Mouse (Mus musculus) kidney, postnatal 0 days (tissue): ENCODE data around the gene Ppp3ca. TPM values are rescaled to one million over a fixed set of nuclear protein-coding genes. Genes with fewer than 3 reads are reported as not detected.

Experiments
- ATAC-seq: fragments of 200-750 bp; cut with Nextera tagmentation; replicated peaks from 2 replicates; pipeline ENCODE4 v1.8.0; 2017; ENCODE audit warnings: low read depth, moderate number of reproducible peaks, moderate TSS enrichment, moderate library complexity; ENCODE audit not compliant: low FRiP score
- DNase-seq: peaks from one replicate; pipeline ENCODE4 v3.0.0-alpha.2; 2016; ENCODE audit warnings: low spot score
- H3K27ac ChIP-seq: fragments of 300-500 bp; sonication (generic); 2 replicates; pipeline ENCODE4 v1.5.1; 2014; ENCODE audit warnings: mild to moderate bottlenecking
- H3K27me3 ChIP-seq: fragments of 300-500 bp; sonication (generic); 2 replicates; pipeline ENCODE4 v1.6.1; 2014; ENCODE audit warnings: low read length, mixed read lengths; ENCODE audit not compliant: insufficient read depth
- H3K36me3 ChIP-seq: fragments of 300-500 bp; sonication (generic); 2 replicates; pipeline ENCODE4 v1.6.1; 2014; ENCODE audit warnings: low read length, mixed read lengths; ENCODE audit not compliant: insufficient read depth
- H3K4me1 ChIP-seq: fragments of 300-500 bp; sonication (generic); replicated peaks from 2 replicates; pipeline ENCODE4 v1.6.1; 2014; ENCODE audit warnings: antibody characterized with exemption, low read length, mixed read lengths; ENCODE audit not compliant: insufficient read depth
- H3K4me2 ChIP-seq: fragments of 300-500 bp; sonication (generic); 2 replicates; pipeline ENCODE4 v1.6.1; 2014; ENCODE audit warnings: mild to moderate bottlenecking, low read length, moderate library complexity, mixed read lengths
- H3K4me3 ChIP-seq: fragments of 300-500 bp; sonication (generic); replicated peaks from 2 replicates; pipeline ENCODE4 v1.5.1; 2014; ENCODE audit warnings: low read depth, low read length
- H3K9ac ChIP-seq: fragments of 300-500 bp; sonication (generic); 2 replicates; pipeline ENCODE4 v1.6.1; 2014; ENCODE audit warnings: low read depth, low read length
- H3K9me3 ChIP-seq: fragments of 300-500 bp; sonication (generic); replicated peaks from 2 replicates; pipeline ENCODE4 v1.6.1; 2016; ENCODE audit warnings: low read length, inconsistent platforms, mixed read lengths
- CTCF ChIP-seq: IDR thresholded peaks from 2 replicates; pipeline ENCODE4 v1.5.1; 2016; ENCODE audit warnings: antibody characterized with exemption, low read depth, mild to moderate bottlenecking, moderate library complexity
- WGBS: fragments of 180-500 bp; shearing (Covaris S2); extraction: QIAGEN DNeasy Blood & Tissue Kit; methylation state at CpG from one replicate; pipeline ENCODE4 v1.1.7; 2014; 5-methylcytosine and 5-hydroxymethylcytosine counted together
- polyA plus RNA-seq: library from polyadenylated mRNA; unstranded; fragments of >200 nt; fragmentation: Nextera tagmentation; extraction: Ambion mirVana; gene quantifications from 2 replicates; pipeline ENCODE4 v1.2.1, GENCODE M21; 2015

Gene Ppp3ca
- polyA plus RNA-seq, 1 experiment from 2014 or later: 66.1 TPM

DNA sequence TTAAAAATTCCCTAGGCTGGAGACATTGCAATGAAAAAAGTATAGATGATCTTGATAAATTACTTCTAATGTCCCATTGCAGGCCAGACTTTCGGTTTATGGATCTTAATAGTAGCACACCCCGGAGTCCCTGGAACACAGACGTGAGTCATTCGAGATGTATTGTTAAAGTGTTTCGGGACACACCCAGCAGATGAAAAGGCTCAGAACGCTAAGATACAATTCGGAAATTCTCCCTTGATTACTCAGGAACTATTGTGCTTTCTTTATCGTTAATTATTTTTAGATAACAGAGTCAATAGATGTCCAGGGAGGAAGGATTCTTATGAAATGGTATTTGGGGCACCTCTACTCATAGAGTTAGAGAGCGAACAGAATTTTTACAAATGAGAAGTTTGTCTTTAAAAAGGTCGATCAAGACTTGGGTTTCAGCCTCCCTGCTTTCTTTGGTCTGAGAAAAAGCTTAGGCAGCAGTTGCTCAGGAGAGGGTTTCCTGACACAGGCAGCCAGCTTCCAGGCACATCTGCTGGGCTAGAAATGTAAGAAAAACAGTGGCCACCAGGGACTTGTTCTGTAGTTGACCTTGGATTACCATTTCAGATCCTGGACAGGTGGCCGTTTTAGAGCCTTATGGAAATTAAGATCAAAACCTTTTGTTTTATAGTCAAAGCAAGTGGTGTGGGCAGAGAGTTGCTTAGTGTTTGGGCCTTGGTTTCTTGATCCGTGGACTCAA is 34.8 kb downstream of the Ppp3ca start:
- no peaks in the 10 kb centered on the region for H3K27me3 ChIP-seq
- no peak overlapping the region for H3K4me2 ChIP-seq
- H3K36me3 ChIP-seq: no peaks in the 10 kb centered on the region
- H3K9me3 ChIP-seq: no peaks in the 10 kb centered on the region
- H3K4me1 ChIP-seq: 0 out of 2 replicates have a peak, but pooled peaks cover 13% of the 10 kb centered on the region
- no peak overlapping the region for H3K27ac ChIP-seq
- ATAC-seq (no peak), DNase-seq (no peak)
- H3K4me3 ChIP-seq: no peak overlapping the region
- 44% methylated on average over 12 of the region's 12 CpGs for WGBS
- no peak overlapping the region for H3K9ac ChIP-seq
- no peak for TF ChIP-seq CTCF

DNA sequence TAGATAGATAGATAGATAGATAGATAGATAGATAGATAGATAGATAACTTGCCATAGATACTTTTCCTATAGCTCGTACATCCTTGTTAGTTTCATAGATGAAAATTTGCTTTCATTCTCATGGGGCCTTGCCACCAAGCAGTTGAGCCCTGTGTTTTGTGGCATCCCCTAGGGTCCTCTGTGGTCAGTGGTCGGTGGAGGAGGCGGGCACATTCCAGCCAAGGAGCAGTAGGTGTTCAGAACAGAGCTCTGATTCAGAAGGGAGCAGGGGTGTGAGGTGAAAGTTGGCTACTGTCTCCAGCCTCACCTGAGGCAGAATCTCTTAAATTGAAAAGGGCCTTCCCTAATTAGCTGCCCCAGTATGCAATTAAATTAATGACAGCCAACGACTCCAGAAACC is 36.1 kb downstream of the Ppp3ca start:
- no peak for ATAC-seq
- Histone ChIP-seq H3K27ac (no peak overlapping the region), H3K9ac (no peak overlapping the region)

DNA sequence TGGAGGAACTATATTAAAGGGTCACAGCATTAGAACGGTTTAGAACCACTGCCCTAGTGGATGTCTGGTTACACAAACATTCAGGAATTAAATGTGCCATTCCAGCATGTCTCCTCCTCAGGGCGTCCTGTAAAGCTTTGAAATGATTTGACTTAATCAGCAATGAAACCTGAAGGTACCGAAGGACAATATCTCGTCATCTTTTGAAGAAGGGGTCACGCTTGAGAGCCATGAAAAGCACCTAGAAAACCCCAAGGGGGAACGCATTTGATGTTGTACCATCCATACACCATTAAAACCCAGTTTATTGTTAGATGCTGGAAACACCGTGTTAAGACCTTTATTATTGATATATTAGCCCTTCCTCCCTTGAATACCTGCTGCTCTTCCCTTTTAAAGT is 36.8 kb downstream of the Ppp3ca start:
- no peak for TF ChIP-seq CTCF
- no peak overlapping the region for H3K4me2 ChIP-seq
- 75% methylated on average over 7 of the region's 7 CpGs for WGBS
- no peak overlapping the region for H3K27ac ChIP-seq
- no peaks in the 10 kb centered on the region for H3K27me3 ChIP-seq
- H3K36me3 ChIP-seq: no peaks in the 10 kb centered on the region
- no peaks in the 10 kb centered on the region for H3K9me3 ChIP-seq
- ATAC-seq: no peak
- no peak overlapping the region for H3K4me3 ChIP-seq
- H3K4me1 ChIP-seq: 0 out of 2 replicates have a peak, but pooled peaks cover 17% of the 10 kb centered on the region
- DNase-seq: no peak
- no peak overlapping the region for H3K9ac ChIP-seq

More for the DNA sequence above, 36.1 kb downstream of the Ppp3ca start:
- WGBS: 73% methylated on average over 4 of the region's 4 CpGs
- DNase-seq: no peak
- no peak overlapping the region for H3K4me2 ChIP-seq
- no peaks in the 10 kb centered on the region for H3K36me3 ChIP-seq
- no peak overlapping the region for H3K4me3 ChIP-seq
- H3K27me3 ChIP-seq: no peaks in the 10 kb centered on the region
- H3K9me3 ChIP-seq: no peaks in the 10 kb centered on the region
- 0 out of 2 replicates have a peak, but pooled peaks cover 17% of the 10 kb centered on the region for H3K4me1 ChIP-seq
- TF ChIP-seq CTCF: no peak

DNA sequence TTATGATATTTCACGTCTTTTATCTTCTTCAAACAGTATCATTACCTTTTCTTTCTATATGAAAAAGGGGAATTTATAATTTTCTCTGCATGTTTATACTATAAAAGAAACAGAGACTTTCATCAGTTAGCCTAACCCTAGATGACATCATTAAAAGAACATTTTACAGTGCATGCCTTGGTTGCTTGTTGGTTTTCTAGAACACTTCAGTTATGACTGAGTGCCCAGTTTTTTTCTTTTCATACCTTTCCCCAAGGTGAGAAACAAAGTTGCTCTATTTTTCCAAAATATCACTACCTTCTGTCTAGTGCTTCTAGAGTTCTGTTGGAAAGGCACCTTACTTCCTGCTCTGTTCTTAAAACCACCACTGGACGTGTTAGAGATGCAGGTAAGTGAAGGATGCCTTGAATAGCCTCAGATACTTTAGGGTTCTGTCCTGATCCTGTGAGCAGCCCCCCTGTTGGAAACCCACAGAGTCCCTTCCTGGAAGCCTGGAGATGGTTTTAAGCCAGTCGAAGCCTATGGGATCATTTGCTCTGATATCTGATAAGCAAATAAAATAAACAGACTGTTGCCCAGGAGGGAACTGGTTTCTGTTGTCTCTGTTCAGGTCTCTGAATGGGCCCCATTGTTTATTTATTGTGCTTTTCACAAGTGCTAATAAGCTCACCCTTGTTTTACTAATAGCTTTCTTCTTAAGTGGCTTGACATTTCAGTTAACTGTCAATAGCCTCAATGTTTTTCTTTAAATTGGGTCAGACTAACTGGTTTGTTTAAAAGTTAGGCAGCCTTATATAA is 37.5 kb downstream of the Ppp3ca start:
- no peak overlapping the region for H3K4me3 ChIP-seq

DNA sequence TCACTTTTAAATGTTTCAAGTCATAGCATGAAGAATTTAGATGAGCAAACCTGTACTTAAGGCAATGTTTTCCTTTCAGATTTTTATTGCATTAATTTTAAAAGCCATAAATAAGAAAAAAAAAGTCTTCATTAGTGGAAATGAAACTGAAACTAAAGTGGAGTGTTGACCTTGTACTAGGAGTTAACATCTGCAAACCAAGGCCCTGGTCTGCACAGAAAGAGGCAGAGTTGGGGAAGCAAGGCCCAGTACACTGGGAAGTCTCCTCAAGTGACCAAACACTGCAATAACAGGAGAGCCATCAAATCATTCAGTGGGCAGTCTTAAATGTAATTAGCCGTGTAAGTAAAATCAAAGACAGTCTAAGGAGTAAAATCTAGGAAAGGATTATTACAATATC is 38.3 kb downstream of the Ppp3ca start:
- Histone ChIP-seq H3K9me3 (no peaks in the 10 kb centered on the region), H3K36me3 (no peaks in the 10 kb centered on the region), H3K4me1 (0 out of 2 replicates have a peak, but pooled peaks cover 17% of the 10 kb centered on the region), H3K4me2 (no peak overlapping the region), H3K4me3 (no peak overlapping the region), H3K9ac (no peak overlapping the region), H3K27me3 (no peaks in the 10 kb centered on the region), H3K27ac (no peak overlapping the region)
- 24% methylated on average over 1 of the region's 1 CpGs for WGBS
- no peak for TF ChIP-seq CTCF
- ATAC-seq (no peak), DNase-seq (peak; percentile 42)

More for the DNA sequence above, 37.5 kb downstream of the Ppp3ca start:
- no peaks in the 10 kb centered on the region for H3K9me3 ChIP-seq
- no peak overlapping the region for H3K27ac ChIP-seq
- H3K9ac ChIP-seq: no peak overlapping the region
- H3K36me3 ChIP-seq: no peaks in the 10 kb centered on the region
- no peak overlapping the region for H3K4me2 ChIP-seq
- DNase-seq: no peak
- no peak for ATAC-seq
- 55% methylated on average over 3 of the region's 3 CpGs for WGBS
- H3K27me3 ChIP-seq: no peaks in the 10 kb centered on the region
- TF ChIP-seq CTCF: no peak
- H3K4me1 ChIP-seq: 0 out of 2 replicates have a peak, but pooled peaks cover 17% of the 10 kb centered on the region

DNA sequence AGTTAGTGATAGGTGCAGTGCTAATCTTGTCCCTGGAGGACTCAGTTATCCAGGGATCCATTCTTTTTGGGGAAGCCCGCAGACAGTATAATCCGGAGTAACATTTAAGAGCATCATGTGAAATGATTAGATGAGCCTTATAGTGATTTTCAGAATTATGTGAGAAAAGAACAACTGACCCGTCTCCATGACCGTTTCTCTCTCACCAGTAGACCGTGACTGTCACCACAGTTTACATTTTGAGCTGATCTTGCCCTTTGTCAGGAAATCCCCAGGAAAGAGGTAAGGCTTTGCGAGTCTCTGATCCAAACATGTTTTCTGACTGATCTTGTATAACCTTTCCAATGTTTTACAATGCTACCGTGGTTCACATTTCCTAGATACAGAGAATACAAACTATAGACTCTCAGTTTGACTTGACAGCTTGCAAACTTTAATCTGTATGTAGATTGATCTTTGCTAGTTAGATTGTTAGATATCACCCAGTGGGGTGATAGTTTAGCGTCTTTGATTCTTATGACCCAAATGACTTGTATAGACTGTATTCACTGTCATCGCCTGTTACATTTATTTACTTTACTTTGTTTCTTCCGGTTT is 40.5 kb downstream of the Ppp3ca start:
- no peak overlapping the region for H3K27ac ChIP-seq
- H3K27me3 ChIP-seq: no peaks in the 10 kb centered on the region
- no peak overlapping the region for H3K4me2 ChIP-seq
- no peak overlapping the region for H3K4me3 ChIP-seq
- no peak overlapping the region for H3K9ac ChIP-seq
- no peaks in the 10 kb centered on the region for H3K36me3 ChIP-seq
- TF ChIP-seq CTCF: no peak
- 0 out of 2 replicates have a peak, but pooled peaks cover 14% of the 10 kb centered on the region for H3K4me1 ChIP-seq
- ATAC-seq: no peak
- no peak for DNase-seq
- H3K9me3 ChIP-seq: no peaks in the 10 kb centered on the region
- 50% methylated on average over 10 of the region's 10 CpGs for WGBS
